Mouse (Mus musculus) hindlimb bud, embryonic 11.5 days (tissue): ENCODE measurements around the gene Pef1.

Source experiments
- DNase-seq: peaks from one replicate; pipeline ENCODE4 v3.0.0-alpha.2; 2012; ENCODE audit warnings: low read depth, low spot score; ENCODE audit errors: extremely low spot score

Pef1 gene

DNA sequence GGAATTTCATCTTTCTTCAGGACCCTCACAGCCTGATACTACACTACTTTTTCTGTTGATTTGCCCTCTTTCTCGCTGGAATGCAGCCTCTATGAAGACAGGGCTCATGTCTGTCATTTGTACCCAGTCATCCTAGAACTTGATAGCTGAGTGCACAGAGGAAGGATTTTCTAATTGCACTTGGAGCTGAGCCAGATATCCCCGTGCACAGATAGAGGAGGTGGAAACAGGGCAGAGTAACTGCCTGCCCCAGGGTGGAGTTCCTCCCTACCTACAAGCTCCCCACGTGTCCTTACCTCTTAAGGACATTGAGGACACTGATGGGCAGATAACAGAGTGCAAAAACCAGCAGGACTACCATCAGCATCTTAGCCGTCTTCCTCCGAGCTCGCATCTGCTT is 31.0 kb downstream of the Pef1 start:
- no peak for DNase-seq

DNA sequence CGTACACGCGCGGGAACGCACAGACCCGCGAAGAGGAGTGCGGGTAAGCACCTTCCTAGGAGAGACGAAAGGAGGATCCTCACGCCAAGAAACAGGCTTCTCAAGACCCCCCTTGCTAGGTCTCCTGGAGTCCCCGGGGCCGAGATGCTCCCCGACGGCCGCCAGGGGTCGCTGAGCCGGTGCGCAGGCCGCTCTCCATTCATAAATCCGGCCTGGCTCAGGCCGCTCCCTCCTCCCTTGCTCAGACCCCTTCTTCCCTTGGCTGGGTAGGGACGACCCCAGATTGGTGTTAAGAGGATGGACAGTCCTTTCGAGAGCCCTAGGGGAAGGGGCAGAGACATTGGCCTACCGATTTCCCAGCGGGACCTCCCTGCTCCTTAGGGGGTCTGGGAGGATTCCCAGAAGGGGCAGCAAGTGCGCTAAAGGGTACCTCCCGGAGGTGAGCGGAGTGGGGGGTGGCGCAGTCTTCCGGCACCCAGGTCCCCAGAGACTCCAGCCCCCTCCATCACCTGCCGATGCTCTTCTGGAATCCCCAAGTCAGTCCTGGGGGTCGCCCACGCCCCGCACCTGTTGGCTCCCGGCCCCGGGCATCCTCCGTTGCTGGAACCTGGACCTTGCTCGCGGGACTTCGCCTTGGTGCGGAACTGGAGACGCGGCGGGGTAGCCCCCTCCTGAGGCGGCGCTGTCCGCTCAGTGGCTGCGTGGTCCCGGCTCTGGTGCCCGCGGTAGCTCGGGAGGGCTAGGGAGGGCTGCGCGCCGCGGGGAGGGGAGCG is 36.3 kb downstream of the Pef1 start:
- no peak for DNase-seq

DNA sequence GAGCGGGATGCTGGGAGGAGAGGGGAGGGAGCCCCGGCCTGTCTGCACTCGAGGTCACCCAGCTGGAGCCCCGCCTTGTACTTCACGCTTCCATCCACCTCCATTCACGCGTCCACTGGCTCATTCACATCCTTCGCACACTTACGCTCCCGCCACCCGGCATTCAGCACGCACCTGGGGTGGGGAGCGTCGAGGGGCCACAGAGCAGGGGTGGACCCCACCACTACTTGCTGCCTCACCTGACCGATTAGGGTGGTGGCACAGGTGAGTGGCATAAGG is 36.8 kb downstream of the Pef1 start, which contains the start of gene Hcrtr1:
Gene Hcrtr1 (minus strand): TSS at position 146 of the 279 bp plus-strand sequence.
- DNase-seq, result no peak

DNA sequence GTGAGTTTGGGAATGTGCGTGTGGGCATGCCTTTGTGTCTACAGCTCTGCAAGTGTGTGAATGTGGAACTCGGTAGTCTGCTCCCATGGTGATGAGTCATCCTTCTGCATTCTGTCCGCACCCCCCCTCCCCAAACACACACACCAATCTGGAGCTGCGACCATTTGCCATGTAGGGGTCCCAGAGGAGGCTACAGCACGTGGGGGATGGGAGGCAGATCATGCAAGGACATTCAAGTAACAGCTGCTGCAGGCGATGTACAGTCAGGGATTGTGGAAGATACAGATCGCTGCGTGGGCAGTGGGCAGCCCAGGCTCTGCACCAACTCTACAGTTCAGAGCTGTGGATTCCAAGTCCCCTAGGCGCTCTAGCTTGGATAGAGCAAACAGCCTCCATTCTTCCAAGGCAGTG is 38.6 kb downstream of the Pef1 start:
- no peak for DNase-seq

DNA sequence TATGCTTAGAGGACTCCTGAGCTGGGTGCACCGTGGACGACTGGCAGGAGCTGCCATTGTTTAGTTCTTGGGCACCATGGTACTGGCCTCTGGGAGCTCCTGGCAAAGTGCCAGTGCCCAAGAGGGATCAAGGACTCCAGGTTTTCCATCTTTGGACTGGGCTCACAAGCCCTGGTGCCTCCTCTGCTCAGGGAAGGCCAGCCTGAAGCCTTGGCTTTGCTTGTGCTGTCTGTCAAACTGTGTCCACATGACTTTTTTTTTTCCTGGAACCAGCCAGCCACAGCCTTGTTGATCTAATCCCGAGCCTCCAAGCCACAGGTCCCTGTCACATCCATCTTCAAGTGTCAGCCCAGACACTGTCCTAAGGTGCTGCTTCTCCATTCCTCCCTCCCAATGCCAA is 39.4 kb downstream of the Pef1 start:
- no peak for DNase-seq

DNA sequence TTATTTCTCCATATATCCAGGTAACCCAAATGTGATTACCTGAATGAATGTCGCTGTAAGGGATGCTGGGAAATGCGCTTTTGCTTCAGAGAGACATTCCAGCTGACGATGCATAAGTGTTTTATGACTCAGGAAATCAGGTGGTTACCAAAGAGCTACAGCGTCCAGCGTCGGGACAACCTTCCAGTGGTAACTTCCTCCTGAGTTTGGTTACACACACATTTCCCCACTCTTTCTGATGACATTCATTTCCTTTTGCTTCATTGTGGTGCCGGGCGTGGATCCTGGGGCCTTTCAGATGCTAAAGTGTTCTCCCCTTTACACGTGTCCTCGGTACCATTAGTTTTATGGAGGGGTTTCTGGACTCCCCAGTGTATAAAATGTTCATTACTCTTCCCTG is 46.0 kb downstream of the Pef1 start:
- DNase-seq, result no peak

DNA sequence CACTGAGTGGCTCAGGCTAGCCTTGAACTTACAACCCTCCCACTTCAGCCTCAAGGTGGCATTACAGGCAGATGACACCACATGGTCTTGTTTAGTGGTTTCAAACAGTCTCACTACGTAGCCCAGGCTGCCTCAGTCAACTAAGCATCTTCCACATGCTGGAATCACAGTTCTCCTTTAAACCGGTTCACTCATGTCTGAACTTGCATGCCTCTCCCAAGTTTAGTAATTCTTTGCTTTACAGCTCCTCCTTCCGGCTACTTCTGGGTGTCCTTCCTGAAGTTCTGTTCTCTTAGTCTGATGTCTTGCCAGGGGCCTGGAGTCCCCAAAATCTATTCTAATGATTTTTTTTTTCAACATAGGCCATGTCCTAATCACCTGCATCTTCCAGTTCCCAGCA is 51.9 kb downstream of the Pef1 start:
- no peak for DNase-seq

DNA sequence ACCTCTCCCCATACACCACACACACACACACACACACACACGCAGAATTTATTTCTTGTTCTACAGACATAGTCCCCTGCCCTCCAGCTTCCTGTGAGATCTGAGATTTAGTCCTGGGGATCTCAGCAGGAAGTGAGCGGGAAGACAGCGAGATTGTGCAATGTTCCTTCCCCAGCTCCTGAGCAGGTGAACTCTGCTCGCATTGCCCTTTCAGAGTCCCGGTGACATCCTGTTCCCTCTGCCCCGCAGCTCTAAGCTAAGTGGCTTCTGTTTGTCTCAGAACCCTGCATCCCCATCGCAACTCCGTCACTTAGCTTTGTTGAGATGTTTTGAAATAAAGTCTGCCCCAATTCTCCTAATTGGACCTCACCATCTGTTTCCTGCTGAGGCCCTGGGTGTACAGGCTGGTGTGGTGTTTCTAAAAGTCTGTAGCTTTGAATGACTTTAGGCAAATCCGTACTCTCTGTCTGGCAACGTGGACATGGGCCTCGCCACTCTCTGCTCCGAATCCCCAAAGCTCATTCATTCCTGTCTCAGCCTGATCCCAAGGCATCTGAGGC is 54.5 kb downstream of the Pef1 start:
- DNase-seq, result no peak

DNA sequence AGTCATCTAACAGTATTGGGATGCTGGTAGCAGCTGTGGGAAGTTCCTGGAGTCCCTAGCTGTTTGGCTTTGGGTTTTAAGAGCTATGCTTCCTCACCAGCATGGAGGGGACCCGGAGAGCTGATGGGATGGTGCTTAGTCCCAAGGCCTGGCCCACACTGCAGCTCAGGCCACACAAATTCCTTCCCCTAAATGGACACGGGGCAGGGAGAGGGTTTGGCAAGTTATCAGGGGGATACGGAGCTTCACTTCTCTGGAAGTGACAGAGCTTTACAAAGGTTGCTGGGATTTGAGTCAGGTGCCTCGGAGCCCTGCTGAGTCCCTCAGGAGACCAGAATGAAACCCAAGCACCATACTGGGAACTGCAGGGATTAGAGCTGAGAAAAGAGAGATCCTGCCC is 59.0 kb downstream of the Pef1 start:
- DNase-seq, result no peak

DNA sequence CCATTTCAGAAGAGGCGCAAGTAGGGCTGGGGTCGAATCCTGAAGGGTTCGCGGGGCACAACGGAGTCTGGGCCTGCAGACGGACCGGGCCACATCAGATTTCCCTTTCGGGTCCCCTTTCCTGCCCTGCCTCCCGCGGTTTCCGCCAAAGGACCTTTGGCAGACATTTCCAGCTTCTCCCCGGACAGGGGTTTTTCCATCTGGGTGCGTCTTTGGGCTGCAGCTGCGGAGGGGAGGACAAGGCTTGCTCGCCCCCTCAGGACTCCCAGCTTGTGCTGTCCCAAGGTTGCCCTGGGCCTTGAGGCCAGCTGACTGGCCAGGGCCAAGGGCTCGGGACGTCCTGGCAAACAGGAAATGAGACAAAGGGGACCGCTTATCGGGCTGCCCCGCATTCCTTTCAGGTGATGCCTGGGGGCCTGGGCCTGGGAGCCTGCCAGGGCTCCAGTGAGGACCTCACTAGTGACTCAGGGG is 61.1 kb downstream of the Pef1 start:
- no peak for DNase-seq

DNA sequence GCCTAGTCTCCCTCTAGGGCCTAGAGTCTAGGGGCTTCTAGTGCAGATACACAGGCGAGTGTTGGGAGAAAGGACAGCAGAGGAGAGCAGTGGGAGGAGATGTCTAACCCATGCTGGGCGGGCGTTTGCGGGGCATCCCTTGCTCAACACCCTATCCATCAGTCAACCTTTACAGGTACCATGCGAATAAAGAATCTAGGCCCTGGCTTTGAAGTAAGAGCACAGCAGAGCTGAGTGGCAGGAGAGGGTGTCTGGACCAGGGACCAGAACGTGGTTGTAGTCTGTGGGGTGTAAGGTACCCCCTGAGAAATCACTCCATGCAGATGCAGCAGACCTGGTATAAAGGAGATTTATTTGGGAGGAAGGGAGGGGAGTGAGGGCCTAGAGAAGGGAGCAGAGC is 61.8 kb downstream of the Pef1 start:
- no peak for DNase-seq

DNA sequence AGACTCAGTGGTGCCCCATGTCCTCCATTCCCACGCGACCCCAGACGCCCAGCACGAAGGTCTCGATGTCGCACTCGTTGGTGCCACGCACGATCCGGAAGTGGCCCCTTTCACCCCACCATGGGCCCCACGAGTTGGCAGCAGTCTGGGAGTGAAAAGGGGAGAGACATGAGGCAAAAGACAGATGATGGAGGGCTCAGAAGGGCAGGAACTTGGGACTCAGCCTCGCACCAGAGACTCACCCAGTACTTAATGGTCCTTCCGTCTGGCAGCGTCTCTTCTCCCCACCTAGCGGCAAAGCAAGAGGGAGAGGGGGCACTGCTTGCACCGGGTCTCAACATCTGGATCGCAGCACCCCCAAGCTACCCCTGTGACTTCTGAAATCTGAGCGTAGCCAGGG is 63.7 kb downstream of the Pef1 start:
- no peak for DNase-seq

DNA sequence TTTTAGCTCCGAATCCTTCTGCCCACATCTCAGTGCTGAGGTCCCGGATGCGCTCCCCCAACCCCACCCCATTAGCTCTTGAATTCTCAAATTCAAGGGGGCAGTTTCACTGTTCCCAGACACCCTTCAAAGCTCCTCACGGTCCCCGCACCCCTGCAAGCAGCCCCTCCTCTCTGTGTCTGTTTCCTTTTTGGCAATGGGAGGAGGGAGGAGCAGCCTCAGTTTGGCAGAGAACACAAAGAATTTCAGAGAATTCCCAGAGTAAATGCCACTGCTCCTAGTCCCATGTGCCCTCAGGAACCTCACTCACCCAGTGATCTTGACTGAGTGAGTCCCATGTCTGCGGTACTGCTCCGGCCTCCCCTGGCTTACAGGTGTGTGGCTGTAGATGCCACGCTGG is 64.2 kb downstream of the Pef1 start:
- no peak for DNase-seq

DNA sequence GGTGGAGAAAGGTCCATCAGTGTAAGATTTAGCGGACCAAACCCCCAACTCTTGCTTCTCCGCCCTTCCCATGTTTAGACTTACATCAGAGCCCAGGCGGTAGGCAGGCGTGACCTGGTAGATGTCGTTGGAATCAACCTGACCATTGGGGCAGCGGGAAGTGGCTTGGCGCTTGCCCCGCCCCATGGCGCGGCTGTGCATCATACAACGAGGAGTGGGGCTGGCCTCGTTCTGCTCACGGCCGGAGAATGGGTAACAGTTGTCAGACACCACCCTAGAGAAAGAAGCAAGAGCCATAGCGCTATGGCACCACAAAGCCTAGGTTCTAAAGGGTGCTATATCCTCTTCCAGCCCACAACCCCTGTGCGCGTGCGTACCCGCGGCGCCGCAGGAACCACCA is 65.0 kb downstream of the Pef1 start:
- DNase-seq, result no peak

DNA sequence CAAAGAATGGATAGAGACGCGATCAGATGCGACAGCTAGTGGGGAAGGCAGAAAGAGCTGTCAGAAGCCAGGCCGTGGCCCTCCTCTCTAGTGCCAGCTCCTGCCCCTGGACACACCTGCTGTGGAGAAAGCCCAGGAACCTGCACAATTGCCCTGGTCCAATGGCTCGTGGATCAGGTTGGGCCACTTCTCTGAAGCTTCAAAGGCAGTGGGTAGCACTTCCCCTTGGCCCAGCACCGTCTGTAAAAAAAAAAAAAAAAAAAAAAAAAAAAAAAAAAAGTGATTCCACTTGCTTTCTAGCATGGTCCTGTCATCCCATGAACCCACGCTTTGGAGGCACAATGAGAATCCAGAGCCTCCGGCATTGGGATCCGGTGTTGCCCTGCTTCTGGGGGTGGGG is 65.5 kb downstream of the Pef1 start:
- no peak for DNase-seq

DNA sequence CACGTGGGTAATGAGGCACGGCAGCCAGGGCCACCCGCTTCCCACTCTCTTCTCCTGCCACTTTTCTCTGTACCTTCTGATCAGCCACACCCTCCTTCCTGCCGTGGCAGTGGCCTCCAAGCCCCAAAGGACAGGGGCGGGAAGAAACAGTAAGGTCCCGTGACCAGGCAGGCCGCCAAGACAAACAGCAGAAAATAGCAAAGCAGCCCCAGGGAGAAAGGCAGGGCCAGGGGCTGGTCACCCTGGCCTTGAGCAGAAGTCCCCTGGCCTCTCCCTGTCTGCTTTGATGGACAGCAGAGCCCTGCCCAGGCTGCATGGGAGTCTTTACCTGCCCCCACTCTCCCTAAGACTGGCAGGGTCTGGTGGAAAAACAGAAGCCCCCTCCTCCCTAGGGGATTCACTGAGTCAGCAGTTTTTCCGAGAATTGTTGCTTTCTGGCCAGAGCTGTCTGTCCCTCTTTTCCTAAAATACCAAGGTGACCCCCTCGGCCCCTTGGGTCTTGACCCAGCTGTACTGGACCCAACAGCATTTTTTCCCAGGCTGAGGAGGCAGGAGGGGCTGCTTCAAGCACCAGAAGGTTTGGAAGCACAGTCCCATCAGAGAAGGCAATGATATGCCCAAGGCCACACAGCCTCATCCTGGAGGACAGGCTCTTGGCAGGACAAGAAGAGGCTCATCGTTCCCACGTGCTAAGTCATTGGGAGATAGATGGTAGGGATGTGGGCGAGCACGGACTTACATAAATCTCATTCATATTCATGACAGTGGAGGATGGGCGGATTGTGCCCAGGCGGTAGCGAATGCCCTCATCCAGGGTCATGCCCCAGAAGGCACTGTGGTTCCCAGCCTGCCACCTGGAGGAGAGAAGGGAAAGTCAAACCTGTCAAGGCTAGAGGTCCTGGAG is 66.2 kb downstream of the Pef1 start:
- no peak for DNase-seq

DNA sequence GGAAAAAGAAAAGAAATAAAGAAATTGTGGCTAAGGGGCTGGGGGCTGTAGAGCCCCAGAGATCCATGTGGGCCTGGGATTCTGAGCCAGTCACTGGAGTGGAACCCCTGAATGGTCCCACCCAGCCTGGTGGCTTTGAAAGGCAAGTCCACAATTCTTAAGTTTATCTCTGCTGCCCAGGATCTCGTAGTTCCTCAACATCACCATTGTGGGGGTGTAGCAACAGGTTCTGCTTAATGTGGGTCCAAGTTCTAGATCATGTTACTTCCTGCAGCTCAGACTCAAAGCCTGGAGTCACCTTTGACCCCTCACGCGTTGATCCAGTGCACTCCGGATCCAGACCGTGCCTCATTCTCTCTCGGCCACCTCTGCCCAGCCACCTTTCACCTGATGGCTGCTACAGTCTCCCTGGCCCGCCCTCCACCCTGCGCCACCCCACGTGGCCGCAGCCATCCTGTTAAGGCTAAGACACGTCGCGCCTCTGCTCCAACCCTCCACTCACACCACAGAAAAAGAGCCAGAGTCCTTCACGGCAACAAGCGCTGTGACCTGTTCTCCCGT is 67.1 kb downstream of the Pef1 start:
- DNase-seq, result no peak

DNA sequence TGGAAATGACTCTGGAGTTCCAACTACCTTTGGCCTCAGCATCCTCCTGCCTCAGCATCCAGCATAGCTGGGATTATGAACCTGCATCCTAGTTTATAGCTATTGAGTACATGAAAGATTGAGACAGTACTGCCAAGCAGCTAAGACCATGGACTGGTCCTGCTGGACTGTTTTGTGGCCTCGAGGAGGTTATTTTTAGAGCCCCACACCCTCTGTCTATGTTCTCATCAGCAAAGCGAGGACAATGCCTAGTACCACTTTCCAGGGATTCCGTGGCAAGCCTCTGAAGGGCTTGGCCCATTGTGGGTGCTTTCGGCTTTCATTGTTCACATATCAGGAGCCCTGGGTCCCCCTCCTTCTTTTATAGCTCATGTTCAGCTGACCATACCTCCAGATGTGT is 68.0 kb downstream of the Pef1 start:
- DNase-seq, result no peak

DNA sequence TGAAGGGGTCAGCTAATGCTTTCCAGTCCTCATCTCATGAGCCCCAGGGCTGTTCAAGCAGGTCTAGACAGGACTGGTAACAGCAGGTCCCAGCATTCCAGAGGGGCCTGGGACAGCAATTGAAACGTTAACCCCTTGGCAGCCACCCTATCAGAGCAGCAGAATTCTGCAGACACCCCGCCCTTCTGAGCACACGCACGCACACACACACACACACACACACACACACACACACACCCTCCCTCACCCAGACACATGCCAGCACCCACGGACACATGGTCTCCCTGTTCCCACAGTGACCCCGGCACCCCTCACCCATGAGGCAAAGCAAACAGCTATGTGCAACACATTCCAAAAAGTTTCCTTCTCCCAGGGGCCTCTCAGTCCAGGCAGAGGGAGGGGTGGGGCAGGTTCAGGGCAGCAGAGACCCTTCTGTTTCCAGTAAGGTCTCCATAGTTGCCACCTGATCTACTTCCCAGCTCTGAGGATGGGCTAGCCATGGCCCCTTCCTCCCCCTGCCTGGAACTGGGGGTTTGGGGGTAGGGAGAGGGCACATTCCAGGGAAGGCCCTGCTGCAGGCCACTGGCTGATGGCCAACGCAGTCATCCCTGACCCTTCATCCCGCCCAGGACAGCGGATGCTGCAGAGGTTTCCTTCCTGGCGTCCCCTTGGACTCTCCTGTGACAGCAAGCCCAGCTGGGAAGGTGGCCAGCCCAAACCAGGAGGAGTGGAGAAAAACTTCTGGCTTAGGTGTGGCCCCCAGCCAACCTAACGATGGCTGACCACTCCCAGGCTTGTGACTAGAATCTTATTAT is 69.8 kb downstream of the Pef1 start:
- DNase-seq, result no peak

DNA sequence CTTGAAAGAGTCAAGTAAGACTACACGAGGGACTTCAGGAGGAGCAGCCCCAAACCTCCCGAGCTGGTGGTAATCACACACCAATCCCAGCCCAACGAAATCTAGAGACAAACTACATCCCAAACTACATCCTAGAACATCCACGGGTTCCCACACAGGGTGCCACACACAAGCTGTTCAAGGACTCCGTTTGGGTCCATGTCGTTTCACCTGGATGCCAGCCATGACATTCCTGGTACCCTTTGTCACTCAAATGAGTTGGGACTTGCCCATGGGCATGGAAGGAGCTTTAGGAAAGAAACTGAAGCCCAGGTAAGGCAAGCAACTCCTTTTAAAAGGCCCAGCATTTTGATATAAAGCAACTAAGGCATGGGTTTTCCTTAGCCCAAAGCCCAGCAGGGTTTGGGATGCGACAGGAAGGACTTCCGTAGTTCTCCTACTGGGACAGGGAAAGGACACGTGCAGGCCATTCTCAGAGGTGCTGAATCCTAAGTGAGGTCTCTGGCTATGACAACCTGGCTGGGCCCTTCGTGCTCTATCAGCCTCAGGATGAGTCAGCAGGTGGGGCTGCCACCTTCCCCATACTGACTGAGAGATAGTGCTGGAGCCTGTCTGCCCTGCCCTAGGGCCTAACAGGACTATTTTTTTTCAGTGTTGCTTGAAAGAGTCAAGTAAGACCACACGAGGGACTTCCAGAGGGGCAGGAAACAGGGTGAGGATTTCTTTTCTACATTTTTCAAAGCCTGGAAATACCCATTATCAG is 70.9 kb downstream of the Pef1 start:
- DNase-seq, result no peak
